Mouse (Mus musculus) intestine, embryonic 16.5 days (tissue): ENCODE measurements around the gene Lrrc61. TPM values are rescaled to one million over a fixed set of nuclear protein-coding genes. Genes with fewer than 3 reads are reported as not detected.
"Not testable (repeated sequence)": the region's sequence is repeated elsewhere in the genome, so short reads cannot be mapped to it uniquely, and the experiment has no call there.

ENCODE experiments used
- ATAC-seq: fragments of 200-750 bp; cut with Nextera tagmentation; 2 replicates; pipeline ENCODE4 v1.8.0; 2017; ENCODE audit warnings: moderate TSS enrichment, moderate library complexity
- H3K27ac ChIP-seq: fragments of 300-500 bp; sonication (generic); 2 replicates; pipeline ENCODE4 v1.5.1; 2014; ENCODE audit warnings: mild to moderate bottlenecking, low read length
- H3K27me3 ChIP-seq: fragments of 300-500 bp; sonication (generic); replicated peaks from 2 replicates; pipeline ENCODE4 v1.6.1; 2014; ENCODE audit warnings: low read length, control low read depth, mixed read lengths; ENCODE audit not compliant: control insufficient read depth, insufficient read depth
- H3K36me3 ChIP-seq: fragments of 300-500 bp; sonication (generic); 2 replicates; pipeline ENCODE4 v1.6.1; 2014; ENCODE audit warnings: low read length, control low read depth; ENCODE audit not compliant: control insufficient read depth, insufficient read depth
- H3K4me1 ChIP-seq: fragments of 300-500 bp; sonication (generic); 2 replicates; pipeline ENCODE4 v1.6.1; 2014; ENCODE audit warnings: low read length, control low read depth, mixed read lengths; ENCODE audit not compliant: control insufficient read depth, insufficient read depth
- H3K4me2 ChIP-seq: fragments of 300-500 bp; sonication (generic); 2 replicates; pipeline ENCODE4 v1.6.1; 2014; ENCODE audit warnings: low read depth, low read length, control low read depth
- H3K4me3 ChIP-seq: fragments of 300-500 bp; sonication (generic); 2 replicates; pipeline ENCODE4 v1.5.1; 2014; ENCODE audit warnings: mild to moderate bottlenecking, low read length
- H3K9ac ChIP-seq: fragments of 300-500 bp; sonication (generic); 2 replicates; pipeline ENCODE4 v1.6.1; 2014; ENCODE audit warnings: low read depth, low read length
- H3K9me3 ChIP-seq: fragments of 300-500 bp; sonication (generic); 2 replicates; pipeline ENCODE4 v1.6.1; 2016; ENCODE audit warnings: low read length, control low read depth; ENCODE audit not compliant: control insufficient read depth
- WGBS: fragments of 180-500 bp; shearing (Covaris S2); extraction: QIAGEN DNeasy Blood & Tissue Kit; methylation state at CpG from one replicate; pipeline ENCODE4 v1.1.7; 2014; 5-methylcytosine and 5-hydroxymethylcytosine counted together
- polyA plus RNA-seq: library from polyadenylated mRNA; unstranded; fragments of >200 nt; fragmentation: Nextera tagmentation; extraction: Ambion mirVana; gene quantifications from 2 replicates; pipeline ENCODE4 v1.2.1, GENCODE M21; 2015

Gene Lrrc61
- 10.4 and 12.5 TPM in 2 replicates for polyA plus RNA-seq

- peak; percentile 95 for ATAC-seq
- Histone ChIP-seq H3K4me3 (peak within 1 kb of the TSS; percentile 55), H3K9ac (peak within 1 kb of the TSS; percentile 69), H3K27me3 (no peaks in the 10 kb centered on the region), H3K9me3 (no peaks in the 10 kb centered on the region), H3K4me2 (peak within 1 kb of the TSS; percentile 77), H3K27ac (peak within 1 kb of the TSS; percentile 92), H3K4me1 (peaks cover 6% of the 10 kb centered on the region; the same call in 1 of the 2 replicates), H3K36me3 (no peaks in the 10 kb centered on the region)
- under 1% methylated on average over 39 of the region's 39 CpGs for whole genome bisulfite sequencing
These were observed at the start of gene Lrrc61 for GRCm38 (mm10) chr6:48554280-48555103. Gene Lrrc61, plus strand, starts transcription at chr6:48554796.

DNA sequence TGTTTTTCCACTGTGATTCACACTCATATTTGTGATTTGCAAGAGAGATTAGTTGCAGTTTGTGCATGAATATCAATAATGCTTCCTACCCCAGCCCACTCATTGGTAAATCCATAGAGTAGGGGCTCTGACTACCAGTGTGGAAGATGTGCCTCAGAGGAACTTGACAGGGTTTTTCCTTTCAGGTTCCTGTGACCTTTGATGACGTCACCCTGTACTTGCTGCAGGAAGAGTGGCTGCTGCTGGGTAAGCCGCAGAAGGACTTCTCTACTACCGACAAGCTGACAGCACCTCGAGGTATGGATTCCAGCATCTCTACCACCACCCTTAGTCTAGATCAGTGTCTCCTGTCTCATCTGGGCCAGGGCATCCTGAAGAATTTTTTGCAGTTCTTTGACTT lies 46.5 kb upstream of the Lrrc61 start:
- H3K9ac ChIP-seq = no peak overlapping the region
- H3K4me3 ChIP-seq = no peak overlapping the region
- no peak for ATAC-seq
- peaks cover 3% of the 10 kb centered on the region; the same call in 1 of the 2 replicates for H3K4me1 ChIP-seq
- no peaks in the 10 kb centered on the region for H3K27me3 ChIP-seq
- WGBS = 78% methylated on average over 4 of the region's 4 CpGs
- no peaks in the 10 kb centered on the region for H3K9me3 ChIP-seq
- H3K27ac ChIP-seq = no peak overlapping the region
- no peak overlapping the region for H3K4me2 ChIP-seq
- no peaks in the 10 kb centered on the region for H3K36me3 ChIP-seq

- ATAC-seq = no peak
- no peak overlapping the region for H3K4me3 ChIP-seq
- H3K9me3 ChIP-seq = no peaks in the 10 kb centered on the region
- H3K4me2 ChIP-seq = no peak overlapping the region
- no peaks in the 10 kb centered on the region for H3K4me1 ChIP-seq
- 83% methylated on average over 4 of the region's 4 CpGs for WGBS
- no peak overlapping the region for H3K9ac ChIP-seq
- H3K27me3 ChIP-seq = no peaks in the 10 kb centered on the region
- H3K27ac ChIP-seq = no peak overlapping the region
- H3K36me3 ChIP-seq = no peaks in the 10 kb centered on the region
These were observed 44.2 kb upstream of the Lrrc61 start for GRCm38 (mm10) chr6:48510426-48510825.

DNA sequence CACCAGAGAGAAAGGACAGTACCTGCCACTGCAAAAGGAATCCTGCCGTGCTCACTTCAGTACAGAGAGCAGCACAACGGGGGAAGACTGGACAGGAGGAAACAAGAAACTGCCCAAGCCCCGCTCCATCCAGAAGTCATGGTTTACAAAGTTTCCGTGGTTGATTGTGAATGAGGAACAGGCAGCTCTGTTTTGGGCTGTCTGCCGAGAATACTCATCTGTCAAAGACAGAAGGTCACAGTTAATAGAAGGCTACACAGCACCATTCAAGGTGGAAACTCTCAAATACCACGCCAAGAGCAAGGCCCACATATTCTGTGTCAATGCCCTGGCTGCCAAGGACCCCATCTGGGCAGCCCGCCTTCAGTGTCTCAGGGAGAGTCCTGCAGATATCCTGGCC lies 42.7 kb upstream of the Lrrc61 start:
- no peak overlapping the region for H3K9ac ChIP-seq
- 86% methylated on average over 7 of the region's 7 CpGs for WGBS
- no peak for ATAC-seq
- H3K27me3 ChIP-seq = no peaks in the 10 kb centered on the region
- H3K4me3 ChIP-seq = no peak overlapping the region
- H3K27ac ChIP-seq = no peak overlapping the region
- H3K9me3 ChIP-seq = no peaks in the 10 kb centered on the region
- no peaks in the 10 kb centered on the region for H3K4me1 ChIP-seq
- no peak overlapping the region for H3K4me2 ChIP-seq
- peaks cover 11% of the 10 kb centered on the region for H3K36me3 ChIP-seq

GRCm38 (mm10) chr6:48524882-48525281 lies 29.7 kb upstream of the Lrrc61 start:
- ATAC-seq, H3K9ac ChIP-seq, H3K4me1 ChIP-seq, H3K27ac ChIP-seq, H3K9me3 ChIP-seq, H3K27me3 ChIP-seq, H3K4me2 ChIP-seq, H3K4me3 ChIP-seq, H3K36me3 ChIP-seq: not testable (repeated sequence)
- 96% methylated on average over 13 of the region's 16 CpGs for WGBS

- no peak overlapping the region for H3K4me2 ChIP-seq
- ATAC-seq = no peak
- no peaks in the 10 kb centered on the region for H3K9me3 ChIP-seq
- H3K27me3 ChIP-seq = no peaks in the 10 kb centered on the region
- H3K9ac ChIP-seq = no peak overlapping the region
- H3K4me1 ChIP-seq = no peaks in the 10 kb centered on the region
- WGBS = 81% methylated on average over 9 of the region's 9 CpGs
- 0 out of 2 replicates have a peak, but pooled peaks cover 3% of the 10 kb centered on the region for H3K36me3 ChIP-seq
- H3K27ac ChIP-seq = no peak overlapping the region
- H3K4me3 ChIP-seq = no peak overlapping the region
These were observed 26.7 kb upstream of the Lrrc61 start for GRCm38 (mm10) chr6:48527901-48528300.

DNA sequence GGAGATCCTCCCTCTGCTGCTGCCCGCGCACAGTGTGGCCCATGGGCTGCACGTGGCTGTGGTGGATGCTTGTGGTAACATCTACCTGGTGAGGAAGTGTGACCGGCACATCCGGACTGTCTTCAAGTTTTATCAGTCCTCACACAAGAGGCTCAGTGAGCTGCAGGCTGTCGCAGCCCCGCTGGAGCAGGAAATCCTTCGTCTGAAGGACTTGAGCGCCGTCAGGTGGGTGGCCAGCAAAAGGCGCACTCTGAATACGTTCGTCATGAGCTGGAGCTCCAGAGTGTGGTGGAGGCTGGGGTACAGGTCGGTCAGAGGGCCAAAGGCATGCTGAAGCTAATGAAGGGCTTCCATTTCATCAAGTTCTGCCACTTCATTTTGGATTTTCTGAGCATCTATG lies 25.3 kb upstream of the Lrrc61 start:
- 70% methylated on average over 14 of the region's 14 CpGs for WGBS
- ATAC-seq = no peak
- no peak overlapping the region for H3K27ac ChIP-seq

GRCm38 (mm10) chr6:48529871-48530440 lies 24.6 kb upstream of the Lrrc61 start:
- Histone ChIP-seq H3K4me1 (no peaks in the 10 kb centered on the region), H3K4me3 (no peak overlapping the region), H3K9ac (no peak overlapping the region), H3K27me3 (no peaks in the 10 kb centered on the region), H3K36me3 (0 out of 2 replicates have a peak, but pooled peaks cover 3% of the 10 kb centered on the region), H3K27ac (no peak overlapping the region), H3K4me2 (no peak overlapping the region), H3K9me3 (no peaks in the 10 kb centered on the region)
- 84% methylated on average over 16 of the region's 16 CpGs for WGBS
- no peak for ATAC-seq

More for the DNA sequence above, 25.3 kb upstream of the Lrrc61 start:
- Histone ChIP-seq H3K9me3 (no peaks in the 10 kb centered on the region), H3K4me3 (no peak overlapping the region), H3K4me2 (no peak overlapping the region), H3K36me3 (0 out of 2 replicates have a peak, but pooled peaks cover 3% of the 10 kb centered on the region), H3K27me3 (no peaks in the 10 kb centered on the region), H3K4me1 (no peaks in the 10 kb centered on the region), H3K9ac (no peak overlapping the region)

GRCm38 (mm10) chr6:48530862-48531261 lies 23.7 kb upstream of the Lrrc61 start:
- ATAC-seq = no peak
- no peak overlapping the region for H3K4me3 ChIP-seq
- no peak overlapping the region for H3K27ac ChIP-seq
- 0 out of 2 replicates have a peak, but pooled peaks cover 3% of the 10 kb centered on the region for H3K36me3 ChIP-seq
- no peaks in the 10 kb centered on the region for H3K9me3 ChIP-seq
- WGBS = 57% methylated on average over 2 of the region's 2 CpGs
- no peak overlapping the region for H3K9ac ChIP-seq
- H3K27me3 ChIP-seq = no peaks in the 10 kb centered on the region
- H3K4me1 ChIP-seq = no peaks in the 10 kb centered on the region
- no peak overlapping the region for H3K4me2 ChIP-seq
